Mouse (Mus musculus): ENCODE measurements at regions not wholly inside any gene's neighbourhood (a gene's known extent, or its start where the extent isn't known, plus 50 kb on each side); places are given as distances from the start of the nearest gene placed in this dataset.

GRCm38 (mm10) chr10:54858075-54858474, 781.7 kb upstream of the Man1a start:
- DNase-seq (ENCODE audit: low spot score) (no peak), ATAC-seq (no peak)
- Histone ChIP-seq H3K27ac (no peak overlapping the region), H3K9ac (replicated peaks; ENCODE audit: low read length) (no peak overlapping the region), H3K4me2 (ENCODE audit: low read depth, low read length) (no peak overlapping the region), H3K4me3 (ENCODE audit: low read length) (no peak overlapping the region), H3K9me3 (ENCODE audit: low read length) (no peaks in the 10 kb centered on the region), H3K27me3 (ENCODE audit: insufficient read depth, low read length) (no peaks in the 10 kb centered on the region), H3K36me3 (ENCODE audit: insufficient read depth, low read length) (no peaks in the 10 kb centered on the region), H3K4me1 (ENCODE audit: insufficient read depth, low read length) (no peaks in the 10 kb centered on the region)
- no peak for TF ChIP-seq CTCF (IDR thresholded peaks at IDR 0.05; ENCODE audit: low read depth)

GRCm38 (mm10) chr10:54841591-54841990, 765.2 kb upstream of the Man1a start:
- H3K9me3 ChIP-seq (ENCODE audit: low read length): no peaks in the 10 kb centered on the region
- ATAC-seq (no peak), DNase-seq (ENCODE audit: low spot score) (no peak)
- no peaks in the 10 kb centered on the region for H3K27me3 ChIP-seq (ENCODE audit: insufficient read depth, low read length)
- no peak overlapping the region for H3K9ac ChIP-seq (replicated peaks; ENCODE audit: low read length)
- no peak overlapping the region for H3K27ac ChIP-seq
- no peak overlapping the region for H3K4me2 ChIP-seq (ENCODE audit: low read depth, low read length)
- TF ChIP-seq CTCF (IDR thresholded peaks at IDR 0.05; ENCODE audit: low read depth): no peak
- H3K4me1 ChIP-seq (ENCODE audit: insufficient read depth, low read length): no peaks in the 10 kb centered on the region
- 90% methylated on average over 2 of the region's 2 CpGs for WGBS
- no peak overlapping the region for H3K4me3 ChIP-seq (ENCODE audit: low read length)
- no peaks in the 10 kb centered on the region for H3K36me3 ChIP-seq (ENCODE audit: insufficient read depth, low read length)

- no peak for TF ChIP-seq CTCF (IDR thresholded peaks at IDR 0.05; ENCODE audit: low read depth)
- H3K36me3 ChIP-seq (ENCODE audit: insufficient read depth, low read length): no peaks in the 10 kb centered on the region
- H3K9ac ChIP-seq (replicated peaks; ENCODE audit: low read length): no peak overlapping the region
- H3K4me3 ChIP-seq (ENCODE audit: low read length): no peak overlapping the region
- no peak overlapping the region for H3K27ac ChIP-seq
- no peaks in the 10 kb centered on the region for H3K4me1 ChIP-seq (ENCODE audit: insufficient read depth, low read length)
- no peak overlapping the region for H3K4me2 ChIP-seq (ENCODE audit: low read depth, low read length)
- DNase-seq (ENCODE audit: low spot score) (no peak), ATAC-seq (no peak)
- H3K9me3 ChIP-seq (ENCODE audit: low read length): no peaks in the 10 kb centered on the region
- H3K27me3 ChIP-seq (ENCODE audit: insufficient read depth, low read length): no peaks in the 10 kb centered on the region
Observed at GRCm38 (mm10) chr10:54839008-54839407, 762.6 kb upstream of the Man1a start.

- no peak for ATAC-seq
- TF ChIP-seq CTCF (IDR thresholded peaks at IDR 0.05; ENCODE audit: low read depth): no peak
- no peak overlapping the region for H3K4me2 ChIP-seq (ENCODE audit: low read depth, low read length)
- 91% methylated on average over 2 of the region's 2 CpGs for WGBS
- no peak overlapping the region for H3K9ac ChIP-seq (replicated peaks; ENCODE audit: low read length)
- no peak overlapping the region for H3K4me3 ChIP-seq (ENCODE audit: low read length)
- no peaks in the 10 kb centered on the region for H3K36me3 ChIP-seq (ENCODE audit: insufficient read depth, low read length)
- H3K27ac ChIP-seq: no peak overlapping the region
- no peak for DNase-seq (ENCODE audit: low spot score)
- no peaks in the 10 kb centered on the region for H3K4me1 ChIP-seq (ENCODE audit: insufficient read depth, low read length)
- H3K27me3 ChIP-seq (ENCODE audit: insufficient read depth, low read length): no peaks in the 10 kb centered on the region
- no peaks in the 10 kb centered on the region for H3K9me3 ChIP-seq (ENCODE audit: low read length)
Observed at GRCm38 (mm10) chr10:54814604-54815122, 738.3 kb upstream of the Man1a start.

GRCm38 (mm10) chr10:54799478-54800196, 723.2 kb upstream of the Man1a start:
- ATAC-seq: no peak
- H3K4me1 ChIP-seq (ENCODE audit: insufficient read depth, low read length): no peaks in the 10 kb centered on the region
- peak; percentile 38 for DNase-seq (ENCODE audit: low spot score)
- TF ChIP-seq CTCF (IDR thresholded peaks at IDR 0.05; ENCODE audit: low read depth): no peak
- no peak overlapping the region for H3K27ac ChIP-seq
- WGBS: 54% methylated on average over 9 of the region's 9 CpGs
- H3K4me3 ChIP-seq (ENCODE audit: low read length): no peak overlapping the region
- H3K9ac ChIP-seq (replicated peaks; ENCODE audit: low read length): no peak overlapping the region
- no peaks in the 10 kb centered on the region for H3K9me3 ChIP-seq (ENCODE audit: low read length)
- H3K36me3 ChIP-seq (ENCODE audit: insufficient read depth, low read length): no peaks in the 10 kb centered on the region
- no peaks in the 10 kb centered on the region for H3K27me3 ChIP-seq (ENCODE audit: insufficient read depth, low read length)
- H3K4me2 ChIP-seq (ENCODE audit: low read depth, low read length): no peak overlapping the region

- no peak for DNase-seq (ENCODE audit: low spot score)
- ATAC-seq: no peak
Observed at GRCm38 (mm10) chr10:54797306-54797705, 720.9 kb upstream of the Man1a start.

GRCm38 (mm10) chr10:54761084-54761483, 684.7 kb upstream of the Man1a start:
- no peaks in the 10 kb centered on the region for H3K9me3 ChIP-seq (ENCODE audit: low read length)
- no peaks in the 10 kb centered on the region for H3K36me3 ChIP-seq (ENCODE audit: insufficient read depth, low read length)
- no peak overlapping the region for H3K9ac ChIP-seq (replicated peaks; ENCODE audit: low read length)
- H3K4me2 ChIP-seq (ENCODE audit: low read depth, low read length): no peak overlapping the region
- no peak for TF ChIP-seq CTCF (IDR thresholded peaks at IDR 0.05; ENCODE audit: low read depth)
- DNase-seq (ENCODE audit: low spot score) (no peak), ATAC-seq (no peak)
- H3K27me3 ChIP-seq (ENCODE audit: insufficient read depth, low read length): no peaks in the 10 kb centered on the region
- WGBS: 92% methylated on average over 2 of the region's 2 CpGs
- no peaks in the 10 kb centered on the region for H3K4me1 ChIP-seq (ENCODE audit: insufficient read depth, low read length)
- H3K27ac ChIP-seq: no peak overlapping the region
- no peak overlapping the region for H3K4me3 ChIP-seq (ENCODE audit: low read length)

More at GRCm38 (mm10) chr10:54797306-54797705, 720.9 kb upstream of the Man1a start:
- Histone ChIP-seq H3K36me3 (ENCODE audit: insufficient read depth, low read length) (no peaks in the 10 kb centered on the region), H3K4me1 (ENCODE audit: insufficient read depth, low read length) (no peaks in the 10 kb centered on the region), H3K27ac (no peak overlapping the region), H3K9me3 (ENCODE audit: low read length) (no peaks in the 10 kb centered on the region), H3K27me3 (ENCODE audit: insufficient read depth, low read length) (no peaks in the 10 kb centered on the region), H3K4me3 (ENCODE audit: low read length) (no peak overlapping the region), H3K9ac (replicated peaks; ENCODE audit: low read length) (no peak overlapping the region), H3K4me2 (ENCODE audit: low read depth, low read length) (no peak overlapping the region)
- WGBS: 68% methylated on average over 2 of the region's 2 CpGs
- no peak for TF ChIP-seq CTCF (IDR thresholded peaks at IDR 0.05; ENCODE audit: low read depth)
